Mouse (Mus musculus) ES-Bruce4 (cell line): ENCODE measurements around the gene Hist1h3i.

ENCODE experiments used
- EP300 ChIP-seq: IDR thresholded peaks from 2 replicates; pipeline ENCODE4 v1.6.1; 2011; ENCODE audit warnings: low read depth, low read length; ENCODE audit not compliant: insufficient read depth
- POLR2A ChIP-seq: IDR thresholded peaks from one replicate; pipeline ENCODE4 v1.8.1; 2011; ENCODE audit warnings: low read length; ENCODE audit not compliant: insufficient read depth

DNA sequence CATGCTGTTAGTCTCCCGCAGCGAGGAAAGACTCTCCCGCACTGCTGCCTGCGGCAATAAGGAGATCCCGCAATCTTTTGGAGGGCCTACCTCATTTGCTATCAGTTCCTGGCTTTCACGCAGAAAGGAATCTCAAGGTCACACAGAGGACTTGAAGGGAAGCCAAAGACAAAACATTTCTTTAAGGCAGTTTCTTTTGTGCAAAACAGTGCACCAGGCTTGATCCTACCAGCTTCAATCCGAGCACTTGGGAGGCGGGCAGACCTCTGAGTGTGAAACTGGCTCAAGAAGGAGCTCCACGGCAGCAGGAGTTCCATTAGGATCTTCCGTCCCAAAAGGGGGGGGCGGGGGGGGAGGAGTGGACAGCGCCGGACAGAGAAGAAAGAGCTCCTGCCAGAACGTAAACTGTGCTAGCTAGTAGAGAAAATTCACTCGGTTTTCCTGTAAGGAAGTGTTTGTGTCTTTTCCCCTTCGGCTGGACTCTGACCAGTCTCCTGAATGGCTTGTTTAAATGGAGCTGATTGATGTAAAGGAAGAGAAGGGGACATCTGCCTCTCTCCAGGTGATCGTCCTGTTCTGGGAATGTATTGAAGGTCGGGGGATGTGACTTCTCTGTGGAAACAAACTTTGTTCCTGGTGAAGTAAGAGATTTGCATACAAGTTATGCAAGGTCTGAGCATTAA is 7.6 kb upstream of the Hist1h3i start:
- TF ChIP-seq POLR2A = no peak
- TF ChIP-seq EP300 = no peak
